Mouse (Mus musculus): ENCODE data around the gene Fam111a. TPM values are rescaled to one million over a fixed set of nuclear protein-coding genes. Genes with fewer than 3 reads are reported as not detected.
"Not testable (repeated sequence)": the region's sequence is repeated elsewhere in the genome, so short reads cannot be mapped to it uniquely, and the experiment has no call there.

Fam111a gene
- polyA plus RNA-seq (2014; fragmentation: Nextera tagmentation; extraction: Ambion mirVana) = 24.9 and 26.5 TPM in 2 replicates

DNA sequence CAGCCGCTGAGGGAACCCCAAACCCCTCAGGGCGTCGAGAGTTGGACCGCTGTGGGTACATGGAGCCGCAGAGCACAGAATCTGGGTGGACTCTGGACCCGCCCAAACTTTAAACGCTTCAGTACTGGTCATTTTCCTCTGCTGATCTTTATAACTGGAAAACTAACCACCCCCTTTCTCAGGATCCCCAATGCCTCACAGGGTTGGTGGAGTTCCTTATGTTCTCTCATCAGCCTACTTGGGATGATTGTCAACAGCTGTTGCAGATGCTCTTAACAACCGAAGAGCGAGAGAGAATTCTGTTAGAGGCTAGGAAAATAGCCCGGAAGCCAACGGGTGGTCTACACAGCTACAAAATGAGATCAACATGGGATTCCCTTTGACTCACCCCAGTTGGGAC, at the start of gene Fam111a:
Gene Fam111a (plus strand): TSS at position 301 of the 400 bp plus-strand sequence.
- 85% methylated on average over 11 of the region's 11 CpGs for WGBS
- H3K36me3 ChIP-seq (ENCODE audit: control insufficient read depth, insufficient read depth, low read length) = not testable (repeated sequence)

GRCm38 (mm10) chr19:12496241-12496640, 49.3 kb upstream of the Fam111a start:
- no peaks in the 10 kb centered on the region for H3K4me1 ChIP-seq (ENCODE audit: control insufficient read depth, insufficient read depth, low read length)
- no peak overlapping the region for H3K4me2 ChIP-seq (ENCODE audit: low read depth, severe bottlenecking)
- no peak overlapping the region for H3K27ac ChIP-seq (replicated peaks; ENCODE audit: low read depth, low read length)
- no peaks in the 10 kb centered on the region for H3K9me3 ChIP-seq (ENCODE audit: control insufficient read depth, low read length)
- no peaks in the 10 kb centered on the region for H3K36me3 ChIP-seq (ENCODE audit: control insufficient read depth, insufficient read depth, low read length)
- DNase-seq (ENCODE audit: low spot score) = no peak
- no peak for ATAC-seq (ENCODE audit: insufficient number of reproducible peaks, low FRiP score, low TSS enrichment, low read depth)
- no peak overlapping the region for H3K4me3 ChIP-seq (ENCODE audit: low read depth, low read length)
- H3K27me3 ChIP-seq (ENCODE audit: control insufficient read depth, insufficient read depth, low read length) = 0 out of 2 replicates have a peak, but pooled peaks cover 10% of the 10 kb centered on the region
- H3K9ac ChIP-seq (ENCODE audit: low read length) = no peak overlapping the region
- WGBS = 95% methylated on average over 2 of the region's 2 CpGs

More for the DNA sequence above, at the start of gene Fam111a:
- H3K4me1 ChIP-seq (ENCODE audit: control insufficient read depth, insufficient read depth, low read length); H3K9me3 ChIP-seq (ENCODE audit: control insufficient read depth, low read length); H3K27me3 ChIP-seq (ENCODE audit: control insufficient read depth, insufficient read depth, low read length); H3K4me2 ChIP-seq (ENCODE audit: low read depth, severe bottlenecking); ATAC-seq (ENCODE audit: insufficient number of reproducible peaks, low FRiP score, low TSS enrichment, low read depth); H3K27ac ChIP-seq (replicated peaks; ENCODE audit: low read depth, low read length); DNase-seq (ENCODE audit: low spot score); H3K4me3 ChIP-seq (ENCODE audit: low read depth, low read length); H3K9ac ChIP-seq (ENCODE audit: low read length): not testable (repeated sequence)

DNA sequence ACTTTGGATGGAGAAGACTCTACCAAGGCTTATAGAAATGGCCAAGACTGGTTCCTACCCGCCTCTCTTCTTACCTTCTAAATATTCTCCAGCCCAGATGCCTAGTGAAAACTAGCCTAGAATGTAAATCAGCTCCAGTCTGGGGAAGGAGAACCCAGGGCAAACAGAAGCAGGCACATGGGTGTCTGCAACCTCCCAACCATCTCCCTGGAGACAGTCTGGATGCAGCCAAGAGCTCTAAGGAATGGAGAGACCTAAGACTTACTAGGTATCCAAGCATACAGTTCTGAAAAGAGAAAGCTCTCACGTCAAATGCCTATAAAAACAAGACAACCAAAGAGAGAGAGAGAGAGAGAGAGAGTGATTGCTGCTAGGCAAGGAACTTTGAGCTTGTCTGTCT, 47.6 kb upstream of the Fam111a start:
- H3K27me3 ChIP-seq (ENCODE audit: control insufficient read depth, insufficient read depth, low read length) = 0 out of 2 replicates have a peak, but pooled peaks cover 10% of the 10 kb centered on the region
- WGBS = 80% methylated on average over 2 of the region's 2 CpGs
- no peak overlapping the region for H3K9ac ChIP-seq (ENCODE audit: low read length)
- no peaks in the 10 kb centered on the region for H3K36me3 ChIP-seq (ENCODE audit: control insufficient read depth, insufficient read depth, low read length)
- H3K4me2 ChIP-seq (ENCODE audit: low read depth, severe bottlenecking) = no peak overlapping the region
- H3K4me3 ChIP-seq (ENCODE audit: low read depth, low read length) = no peak overlapping the region
- no peak for ATAC-seq (ENCODE audit: insufficient number of reproducible peaks, low FRiP score, low TSS enrichment, low read depth)
- no peak overlapping the region for H3K27ac ChIP-seq (replicated peaks; ENCODE audit: low read depth, low read length)
- no peak for DNase-seq (ENCODE audit: low spot score)
- H3K4me1 ChIP-seq (ENCODE audit: control insufficient read depth, insufficient read depth, low read length) = no peaks in the 10 kb centered on the region
- no peaks in the 10 kb centered on the region for H3K9me3 ChIP-seq (ENCODE audit: control insufficient read depth, low read length)

- H3K27me3 ChIP-seq (ENCODE audit: control insufficient read depth, insufficient read depth, low read length) = 0 out of 2 replicates have a peak, but pooled peaks cover 10% of the 10 kb centered on the region
- DNase-seq (ENCODE audit: low spot score) (no peak), ATAC-seq (ENCODE audit: insufficient number of reproducible peaks, low FRiP score, low TSS enrichment, low read depth) (no peak)
- H3K9ac ChIP-seq (ENCODE audit: low read length) = no peak overlapping the region
- WGBS = 88% methylated on average over 4 of the region's 4 CpGs
- H3K36me3 ChIP-seq (ENCODE audit: control insufficient read depth, insufficient read depth, low read length) = no peaks in the 10 kb centered on the region
- no peaks in the 10 kb centered on the region for H3K9me3 ChIP-seq (ENCODE audit: control insufficient read depth, low read length)
- no peaks in the 10 kb centered on the region for H3K4me1 ChIP-seq (ENCODE audit: control insufficient read depth, insufficient read depth, low read length)
- H3K4me2 ChIP-seq (ENCODE audit: low read depth, severe bottlenecking) = no peak overlapping the region
- H3K27ac ChIP-seq (replicated peaks; ENCODE audit: low read depth, low read length) = no peak overlapping the region
- H3K4me3 ChIP-seq (ENCODE audit: low read depth, low read length) = no peak overlapping the region
Measured at GRCm38 (mm10) chr19:12498321-12498720, 47.2 kb upstream of the Fam111a start.

- Histone ChIP-seq H3K9ac (ENCODE audit: low read length) (no peak overlapping the region), H3K4me3 (ENCODE audit: low read depth, low read length) (no peak overlapping the region), H3K4me1 (ENCODE audit: control insufficient read depth, insufficient read depth, low read length) (no peaks in the 10 kb centered on the region), H3K27me3 (ENCODE audit: control insufficient read depth, insufficient read depth, low read length) (0 out of 2 replicates have a peak, but pooled peaks cover 10% of the 10 kb centered on the region), H3K4me2 (ENCODE audit: low read depth, severe bottlenecking) (no peak overlapping the region), H3K27ac (replicated peaks; ENCODE audit: low read depth, low read length) (no peak overlapping the region), H3K9me3 (ENCODE audit: control insufficient read depth, low read length) (no peaks in the 10 kb centered on the region), H3K36me3 (ENCODE audit: control insufficient read depth, insufficient read depth, low read length) (no peaks in the 10 kb centered on the region)
- WGBS = 83% methylated on average over 1 of the region's 1 CpGs
- DNase-seq (ENCODE audit: low spot score) (no peak), ATAC-seq (ENCODE audit: insufficient number of reproducible peaks, low FRiP score, low TSS enrichment, low read depth) (no peak)
Measured at GRCm38 (mm10) chr19:12498941-12499340, 46.6 kb upstream of the Fam111a start.

DNA sequence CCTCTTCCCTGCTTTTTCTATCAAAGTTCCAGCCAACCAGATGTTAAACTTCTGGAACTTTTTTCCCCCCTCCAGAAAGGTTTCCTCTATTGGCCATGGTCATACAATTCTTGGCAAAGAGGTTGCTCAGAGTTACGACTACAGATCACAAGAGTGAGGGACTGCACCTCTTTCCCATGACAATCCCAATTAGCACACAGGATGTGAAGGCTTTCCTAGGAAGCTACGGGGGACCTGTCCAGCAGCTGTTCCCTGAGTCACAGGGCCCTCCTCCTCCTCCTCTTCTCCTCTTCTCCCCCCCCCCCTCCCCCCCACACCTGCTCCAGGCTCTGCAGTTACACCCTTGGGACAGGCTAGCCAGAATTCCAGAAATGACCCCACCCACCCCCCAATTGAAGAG, 46.1 kb upstream of the Fam111a start:
- Histone ChIP-seq H3K9me3 (ENCODE audit: control insufficient read depth, low read length) (no peaks in the 10 kb centered on the region), H3K9ac (ENCODE audit: low read length) (no peak overlapping the region), H3K4me2 (ENCODE audit: low read depth, severe bottlenecking) (no peak overlapping the region), H3K27ac (replicated peaks; ENCODE audit: low read depth, low read length) (no peak overlapping the region), H3K4me3 (ENCODE audit: low read depth, low read length) (no peak overlapping the region), H3K36me3 (ENCODE audit: control insufficient read depth, insufficient read depth, low read length) (no peaks in the 10 kb centered on the region), H3K27me3 (ENCODE audit: control insufficient read depth, insufficient read depth, low read length) (0 out of 2 replicates have a peak, but pooled peaks cover 10% of the 10 kb centered on the region), H3K4me1 (ENCODE audit: control insufficient read depth, insufficient read depth, low read length) (no peaks in the 10 kb centered on the region)
- WGBS = 42% methylated on average over 2 of the region's 2 CpGs
- no peak for ATAC-seq (ENCODE audit: insufficient number of reproducible peaks, low FRiP score, low TSS enrichment, low read depth)
- no peak for DNase-seq (ENCODE audit: low spot score)

DNA sequence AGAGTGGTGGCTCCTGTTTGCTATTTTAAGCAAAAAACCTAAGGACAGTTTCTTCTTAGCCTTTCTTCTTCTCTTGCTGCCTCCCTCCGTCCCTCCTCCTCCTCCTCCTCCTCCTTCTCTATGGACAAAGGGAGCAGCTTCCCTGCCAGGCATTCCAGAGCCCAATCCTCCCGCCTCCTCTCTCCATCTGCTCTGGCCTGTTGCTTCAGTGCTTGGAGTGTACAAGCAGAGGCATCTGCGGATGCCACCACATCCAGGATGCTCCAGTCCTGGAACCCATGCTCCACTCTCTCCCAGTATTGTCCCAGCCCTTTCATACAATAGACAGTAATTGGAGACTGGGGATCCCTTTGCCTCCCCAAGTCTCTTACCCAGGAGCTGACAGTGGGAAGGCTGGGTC, 45.4 kb upstream of the Fam111a start:
- no peaks in the 10 kb centered on the region for H3K9me3 ChIP-seq (ENCODE audit: control insufficient read depth, low read length)
- no peak overlapping the region for H3K4me3 ChIP-seq (ENCODE audit: low read depth, low read length)
- DNase-seq (ENCODE audit: low spot score) (no peak), ATAC-seq (ENCODE audit: insufficient number of reproducible peaks, low FRiP score, low TSS enrichment, low read depth) (no peak)
- 14% methylated on average over 3 of the region's 3 CpGs for WGBS
- no peaks in the 10 kb centered on the region for H3K36me3 ChIP-seq (ENCODE audit: control insufficient read depth, insufficient read depth, low read length)
- H3K27me3 ChIP-seq (ENCODE audit: control insufficient read depth, insufficient read depth, low read length) = 0 out of 2 replicates have a peak, but pooled peaks cover 10% of the 10 kb centered on the region
- H3K27ac ChIP-seq (replicated peaks; ENCODE audit: low read depth, low read length) = no peak overlapping the region
- no peak overlapping the region for H3K9ac ChIP-seq (ENCODE audit: low read length)
- H3K4me2 ChIP-seq (ENCODE audit: low read depth, severe bottlenecking) = no peak overlapping the region
- H3K4me1 ChIP-seq (ENCODE audit: control insufficient read depth, insufficient read depth, low read length) = no peaks in the 10 kb centered on the region

DNA sequence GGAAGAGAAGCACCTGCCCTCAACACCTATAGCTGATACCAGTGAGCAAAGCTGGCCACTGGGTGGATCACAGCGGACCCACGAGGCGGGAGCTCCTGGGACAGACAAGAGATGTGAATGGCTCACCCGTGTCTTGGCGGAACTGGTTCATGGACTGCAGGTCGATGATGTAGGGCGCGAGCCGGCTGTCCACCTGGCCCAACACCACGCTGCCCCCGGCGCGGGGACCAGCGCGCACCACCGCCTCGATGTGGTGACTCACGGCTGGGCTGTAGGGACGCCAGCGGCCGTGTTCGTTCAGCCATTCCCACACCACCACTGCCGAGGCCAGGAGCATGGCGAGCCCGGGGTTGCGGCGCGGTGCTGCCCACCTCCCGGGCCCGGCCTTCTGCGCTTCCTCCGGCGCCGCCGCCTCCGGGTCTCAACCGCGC, 44.6 kb upstream of the Fam111a start:
- Histone ChIP-seq H3K4me3 (ENCODE audit: low read depth, low read length) (peak overlapping the region; percentile 59), H3K27ac (replicated peaks; ENCODE audit: low read depth, low read length) (no peak overlapping the region; the same call in 1 of the 2 replicates), H3K27me3 (ENCODE audit: control insufficient read depth, insufficient read depth, low read length) (0 out of 2 replicates have a peak, but pooled peaks cover 10% of the 10 kb centered on the region), H3K4me2 (ENCODE audit: low read depth, severe bottlenecking) (peak overlapping the region; percentile 99), H3K9me3 (ENCODE audit: control insufficient read depth, low read length) (no peaks in the 10 kb centered on the region), H3K9ac (ENCODE audit: low read length) (peak overlapping the region; percentile 70), H3K36me3 (ENCODE audit: control insufficient read depth, insufficient read depth, low read length) (no peaks in the 10 kb centered on the region), H3K4me1 (ENCODE audit: control insufficient read depth, insufficient read depth, low read length) (no peaks in the 10 kb centered on the region)
- WGBS = under 1% methylated on average over 38 of the region's 38 CpGs
- ATAC-seq (ENCODE audit: insufficient number of reproducible peaks, low FRiP score, low TSS enrichment, low read depth) (peak; percentile 69), DNase-seq (ENCODE audit: low spot score) (peak; percentile 61)
